Mouse (Mus musculus): ENCODE measurements around the gene Slc26a5. TPM values are rescaled to one million over a fixed set of nuclear protein-coding genes. Genes with fewer than 3 reads are reported as not detected.

Slc26a5 gene
- polyA plus RNA-seq, 1 experiment from 2014 or later = 0.11 TPM

GRCm38 (mm10) chr5:21787186-21788105 is 78.0 kb downstream of the Slc26a5 start:
- Histone ChIP-seq H3K4me2 (ENCODE audit: low read length) (peak overlapping the region; percentile 65), H3K9me3 (ENCODE audit: control insufficient read depth, low read length) (no peaks in the 10 kb centered on the region), H3K27ac (ENCODE audit: low read length) (no peak overlapping the region; the same call in 1 of the 2 replicates), H3K9ac (replicated peaks; ENCODE audit: low read depth, low read length) (peak overlapping the region; percentile 79), H3K4me1 (replicated peaks; ENCODE audit: control insufficient read depth, insufficient read depth, low read length) (peaks cover 32% of the 10 kb centered on the region), H3K4me3 (replicated peaks; ENCODE audit: low read length) (peak overlapping the region; percentile 63), H3K36me3 (ENCODE audit: control insufficient read depth, insufficient read depth) (no peaks in the 10 kb centered on the region), H3K27me3 (replicated peaks; ENCODE audit: control insufficient read depth, insufficient read depth, low read length) (no peaks in the 10 kb centered on the region)
- WGBS = 40% methylated on average over 11 of the region's 11 CpGs
- no peak for ATAC-seq

GRCm38 (mm10) chr5:21786258-21787185 is 78.9 kb downstream of the Slc26a5 start:
- H3K36me3 ChIP-seq (ENCODE audit: control insufficient read depth, insufficient read depth) = peaks cover 6% of the 10 kb centered on the region
- H3K4me3 ChIP-seq (replicated peaks; ENCODE audit: low read length) = peak overlapping the region; percentile 63
- H3K4me2 ChIP-seq (ENCODE audit: low read length) = peak overlapping the region; percentile 65
- H3K4me1 ChIP-seq (replicated peaks; ENCODE audit: control insufficient read depth, insufficient read depth, low read length) = peaks cover 32% of the 10 kb centered on the region
- H3K27me3 ChIP-seq (replicated peaks; ENCODE audit: control insufficient read depth, insufficient read depth, low read length) = no peaks in the 10 kb centered on the region
- peak overlapping the region; percentile 81 for H3K27ac ChIP-seq (ENCODE audit: low read length)
- no peaks in the 10 kb centered on the region for H3K9me3 ChIP-seq (ENCODE audit: control insufficient read depth, low read length)
- WGBS = 2% methylated on average over 51 of the region's 51 CpGs
- peak; percentile 85 for ATAC-seq
- H3K9ac ChIP-seq (replicated peaks; ENCODE audit: low read depth, low read length) = peak overlapping the region; percentile 79

DNA sequence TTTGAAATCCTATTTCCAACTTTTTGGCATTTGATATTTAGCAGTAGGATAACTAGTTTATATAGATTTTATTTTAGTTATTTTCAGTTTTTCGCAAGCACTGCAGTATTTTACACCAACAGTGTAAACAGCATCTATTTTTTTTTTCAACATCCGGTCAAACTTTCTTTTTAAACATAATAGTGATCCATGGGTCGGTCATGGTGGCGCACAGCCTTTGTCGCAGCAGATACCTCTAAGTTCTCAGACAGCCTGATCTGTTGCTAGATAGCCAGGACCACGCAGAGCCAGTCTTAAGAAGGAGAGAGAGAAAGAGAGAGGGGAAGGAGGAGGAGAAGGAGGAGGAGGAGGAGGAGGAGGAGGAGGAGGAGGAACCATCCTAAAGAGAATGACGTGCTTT is 79.6 kb downstream of the Slc26a5 start:
- Histone ChIP-seq H3K9ac (replicated peaks; ENCODE audit: low read depth, low read length) (no peak overlapping the region), H3K4me1 (replicated peaks; ENCODE audit: control insufficient read depth, insufficient read depth, low read length) (peaks cover 32% of the 10 kb centered on the region), H3K27me3 (replicated peaks; ENCODE audit: control insufficient read depth, insufficient read depth, low read length) (no peaks in the 10 kb centered on the region), H3K4me2 (ENCODE audit: low read length) (no peak overlapping the region; the same call in 1 of the 2 replicates), H3K27ac (ENCODE audit: low read length) (no peak overlapping the region), H3K9me3 (ENCODE audit: control insufficient read depth, low read length) (no peaks in the 10 kb centered on the region), H3K4me3 (replicated peaks; ENCODE audit: low read length) (no peak overlapping the region), H3K36me3 (ENCODE audit: control insufficient read depth, insufficient read depth) (peaks cover 13% of the 10 kb centered on the region)
- WGBS = 81% methylated on average over 7 of the region's 7 CpGs
- ATAC-seq = no peak

DNA sequence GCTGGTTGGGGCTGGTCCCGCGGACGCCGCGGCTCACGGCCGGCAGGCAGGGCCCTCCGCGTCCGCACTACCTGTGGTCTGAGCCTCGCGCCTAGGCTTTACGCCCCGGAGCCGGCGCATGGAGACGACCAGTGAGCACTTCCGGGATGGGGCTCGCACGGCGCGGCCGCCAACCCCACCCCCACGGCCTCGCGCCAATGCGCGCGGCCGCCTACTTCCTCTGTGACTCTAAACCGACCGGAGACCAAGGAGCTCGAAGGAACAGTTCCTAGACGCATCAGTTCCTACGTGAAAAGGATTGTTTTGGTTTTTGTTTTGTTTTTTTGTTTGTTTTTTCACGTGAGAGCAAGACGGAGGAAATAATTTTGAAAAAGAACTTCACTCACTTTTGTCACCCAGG is 80.4 kb downstream of the Slc26a5 start, which contains the start of the genes Dnajc2 and Psmc2:
TSS of gene Dnajc2 (minus strand) at position 199 of the 400 bp plus-strand sequence.
TSS of gene Psmc2 (plus strand) at position 231 of the 400 bp plus-strand sequence.
- H3K9ac ChIP-seq (replicated peaks; ENCODE audit: low read depth, low read length) = peak within 1 kb of the TSS; percentile 79
- H3K4me2 ChIP-seq (ENCODE audit: low read length) = peak within 1 kb of the TSS; percentile 94
- H3K9me3 ChIP-seq (ENCODE audit: control insufficient read depth, low read length) = no peaks in the 10 kb centered on the region
- peak within 1 kb of the TSS; percentile 59; the same call in 1 of the 2 replicates for H3K27ac ChIP-seq (ENCODE audit: low read length)
- H3K36me3 ChIP-seq (ENCODE audit: control insufficient read depth, insufficient read depth) = peaks cover 17% of the 10 kb centered on the region
- ATAC-seq = peak; percentile 96
- H3K4me1 ChIP-seq (replicated peaks; ENCODE audit: control insufficient read depth, insufficient read depth, low read length) = peaks cover 32% of the 10 kb centered on the region
- H3K27me3 ChIP-seq (replicated peaks; ENCODE audit: control insufficient read depth, insufficient read depth, low read length) = no peaks in the 10 kb centered on the region
- WGBS = 0% methylated on average over 32 of the region's 37 CpGs
- peak within 1 kb of the TSS; percentile 92 for H3K4me3 ChIP-seq (replicated peaks; ENCODE audit: low read length)

- under 1% methylated on average over 51 of the region's 51 CpGs for WGBS
- ATAC-seq = peak; percentile 76
- Histone ChIP-seq H3K4me2 (ENCODE audit: low read length) (peak overlapping the region; percentile 94), H3K27me3 (replicated peaks; ENCODE audit: control insufficient read depth, insufficient read depth, low read length) (no peaks in the 10 kb centered on the region), H3K4me1 (replicated peaks; ENCODE audit: control insufficient read depth, insufficient read depth, low read length) (peaks cover 30% of the 10 kb centered on the region), H3K4me3 (replicated peaks; ENCODE audit: low read length) (peak overlapping the region; percentile 92), H3K9ac (replicated peaks; ENCODE audit: low read depth, low read length) (peak overlapping the region; percentile 79), H3K9me3 (ENCODE audit: control insufficient read depth, low read length) (no peaks in the 10 kb centered on the region), H3K36me3 (ENCODE audit: control insufficient read depth, insufficient read depth) (peaks cover 23% of the 10 kb centered on the region), H3K27ac (ENCODE audit: low read length) (peak overlapping the region; percentile 59; the same call in 1 of the 2 replicates)
These were observed 81.0 kb downstream of the Slc26a5 start for GRCm38 (mm10) chr5:21784161-21785052.

GRCm38 (mm10) chr5:21776491-21776890 is 88.9 kb downstream of the Slc26a5 start:
- Histone ChIP-seq H3K4me1 (replicated peaks; ENCODE audit: control insufficient read depth, insufficient read depth, low read length) (no peaks in the 10 kb centered on the region), H3K27ac (ENCODE audit: low read length) (no peak overlapping the region), H3K9ac (replicated peaks; ENCODE audit: low read depth, low read length) (no peak overlapping the region), H3K27me3 (replicated peaks; ENCODE audit: control insufficient read depth, insufficient read depth, low read length) (no peaks in the 10 kb centered on the region), H3K9me3 (ENCODE audit: control insufficient read depth, low read length) (no peaks in the 10 kb centered on the region), H3K4me3 (replicated peaks; ENCODE audit: low read length) (no peak overlapping the region), H3K36me3 (ENCODE audit: control insufficient read depth, insufficient read depth) (peaks cover 40% of the 10 kb centered on the region), H3K4me2 (ENCODE audit: low read length) (no peak overlapping the region)
- no peak for ATAC-seq
- WGBS = 96% methylated on average over 6 of the region's 6 CpGs

- Histone ChIP-seq H3K4me3 (replicated peaks; ENCODE audit: low read length) (no peak overlapping the region), H3K36me3 (ENCODE audit: control insufficient read depth, insufficient read depth) (peaks cover 40% of the 10 kb centered on the region), H3K9ac (replicated peaks; ENCODE audit: low read depth, low read length) (no peak overlapping the region), H3K4me2 (ENCODE audit: low read length) (no peak overlapping the region), H3K27me3 (replicated peaks; ENCODE audit: control insufficient read depth, insufficient read depth, low read length) (no peaks in the 10 kb centered on the region), H3K9me3 (ENCODE audit: control insufficient read depth, low read length) (no peaks in the 10 kb centered on the region), H3K4me1 (replicated peaks; ENCODE audit: control insufficient read depth, insufficient read depth, low read length) (no peaks in the 10 kb centered on the region), H3K27ac (ENCODE audit: low read length) (no peak overlapping the region)
- no peak for ATAC-seq
- WGBS = 93% methylated on average over 6 of the region's 6 CpGs
These were observed 95.6 kb downstream of the Slc26a5 start for GRCm38 (mm10) chr5:21769841-21770240.

DNA sequence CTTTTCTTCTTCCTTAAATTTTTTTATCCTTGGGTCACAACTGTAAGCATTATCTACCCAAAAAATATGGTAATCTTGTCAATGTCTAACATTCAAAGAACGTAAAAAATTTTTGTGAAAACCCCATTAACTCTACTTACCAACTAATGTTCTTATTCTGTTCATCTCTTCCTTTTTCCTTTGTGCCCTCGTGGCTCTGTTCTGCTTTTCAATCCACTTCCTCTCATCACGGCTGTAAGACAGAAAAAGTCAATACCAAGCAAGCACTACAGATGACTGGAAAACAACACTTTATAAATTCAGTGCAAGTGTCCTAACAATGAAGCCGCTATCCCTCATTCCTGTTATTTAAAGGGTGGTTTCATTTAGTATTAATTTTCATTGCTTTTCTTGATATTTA is 96.9 kb downstream of the Slc26a5 start:
- 93% methylated on average over 4 of the region's 4 CpGs for WGBS
- ATAC-seq = no peak
- Histone ChIP-seq H3K9ac (replicated peaks; ENCODE audit: low read depth, low read length) (no peak overlapping the region), H3K4me2 (ENCODE audit: low read length) (no peak overlapping the region), H3K27ac (ENCODE audit: low read length) (no peak overlapping the region), H3K27me3 (replicated peaks; ENCODE audit: control insufficient read depth, insufficient read depth, low read length) (no peaks in the 10 kb centered on the region), H3K36me3 (ENCODE audit: control insufficient read depth, insufficient read depth) (peaks cover 46% of the 10 kb centered on the region), H3K4me1 (replicated peaks; ENCODE audit: control insufficient read depth, insufficient read depth, low read length) (no peaks in the 10 kb centered on the region), H3K9me3 (ENCODE audit: control insufficient read depth, low read length) (no peaks in the 10 kb centered on the region), H3K4me3 (replicated peaks; ENCODE audit: low read length) (no peak overlapping the region)

All from forebrain, embryonic 16.5 days (tissue).